Mouse (Mus musculus): Measurements from ENCODE around the gene Atp11a. TPM values are rescaled to one million over a fixed set of nuclear protein-coding genes. Genes with fewer than 3 reads are reported as not detected.

The Atp11a gene
- total RNA-seq, 2 experiments from 2014 or later = 58.0 to 62.5 TPM

DNA sequence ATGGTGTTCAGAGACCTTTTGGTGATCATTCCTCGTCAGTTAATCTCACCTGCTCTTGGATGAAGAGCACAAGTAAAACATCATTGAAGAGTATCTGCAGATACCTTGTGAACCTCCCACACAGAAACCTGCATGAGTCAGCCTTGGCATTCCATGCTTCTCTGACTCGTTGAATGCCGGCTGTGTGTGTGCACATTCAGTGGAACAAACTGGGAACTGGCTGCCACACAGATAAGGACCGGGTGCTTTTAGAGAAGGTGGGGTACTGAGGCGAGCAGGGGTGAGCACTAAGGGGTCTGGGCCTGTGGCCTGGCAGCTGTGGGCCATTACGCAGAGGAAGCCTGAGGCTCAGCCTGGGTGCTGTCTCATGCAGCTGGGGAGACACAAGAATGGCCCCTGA lies 11.9 kb downstream of the Atp11a start:
- no peak for DNase-seq (ENCODE audit: low spot score in 2 of 2)

DNA sequence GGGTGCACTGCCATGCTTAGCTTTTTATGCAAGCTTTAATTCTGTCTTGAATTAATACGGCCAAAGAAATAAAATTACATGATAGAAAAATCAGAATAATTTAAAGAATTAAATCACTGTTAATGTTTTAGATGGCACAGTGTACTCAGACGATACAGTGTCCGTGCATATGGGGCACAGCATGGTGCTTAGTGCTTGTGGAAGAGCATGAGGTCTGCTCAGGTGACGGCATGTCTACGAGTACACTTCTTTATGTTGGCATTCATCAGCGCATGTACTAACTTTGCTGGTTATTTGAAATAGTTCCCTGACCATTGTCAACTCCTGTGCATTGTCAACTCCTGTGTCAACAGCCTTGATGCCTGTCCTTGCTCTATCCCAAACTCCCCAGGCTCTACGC lies 12.5 kb downstream of the Atp11a start:
- no peak for DNase-seq (ENCODE audit: low spot score in 2 of 2)

- DNase-seq (ENCODE audit: low spot score in 2 of 2) = no peak
Observed at GRCm38 (mm10) chr8:12772319-12772718, 15.5 kb downstream of the Atp11a start.

- DNase-seq (ENCODE audit: low spot score in 2 of 2) = no peak
Observed at GRCm38 (mm10) chr8:12773914-12774313, 17.1 kb downstream of the Atp11a start.

GRCm38 (mm10) chr8:12774872-12775298 lies 18.1 kb downstream of the Atp11a start:
- DNase-seq (ENCODE audit: low spot score in 2 of 2) = no peak

DNA sequence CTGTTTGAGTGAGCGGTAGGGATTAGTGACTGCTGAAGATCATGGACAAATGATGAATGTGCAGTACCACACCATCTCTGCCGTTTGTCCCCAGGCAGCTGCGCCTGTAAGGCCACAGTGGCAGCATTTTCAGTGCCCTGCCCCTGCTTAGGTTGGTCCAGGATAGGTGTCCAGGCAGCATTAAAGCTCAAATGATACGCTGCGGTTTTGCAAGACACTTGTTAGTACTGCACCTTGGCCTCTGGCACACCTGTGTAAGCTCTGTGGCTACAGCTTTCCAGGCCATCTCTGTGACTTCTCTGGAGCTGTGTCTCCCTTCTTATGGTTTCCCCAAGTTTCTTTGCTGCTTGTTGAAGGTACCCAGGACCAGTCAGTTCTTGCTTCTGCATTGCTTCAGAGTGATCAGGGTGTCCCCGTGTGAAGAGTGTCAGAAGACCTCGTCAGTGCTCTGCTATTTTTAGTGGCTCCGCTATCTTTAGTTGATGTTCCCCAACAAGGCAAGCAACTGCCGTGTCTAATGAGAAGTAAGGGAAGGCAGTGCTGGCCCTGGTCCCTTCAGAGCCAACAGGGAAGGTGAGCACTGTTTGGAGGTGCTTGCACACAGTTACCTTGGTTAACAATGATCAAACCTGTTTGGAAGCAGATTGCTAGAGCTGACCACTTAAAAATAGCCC lies 18.6 kb downstream of the Atp11a start:
- no peak for DNase-seq (ENCODE audit: low spot score in 2 of 2)

DNA sequence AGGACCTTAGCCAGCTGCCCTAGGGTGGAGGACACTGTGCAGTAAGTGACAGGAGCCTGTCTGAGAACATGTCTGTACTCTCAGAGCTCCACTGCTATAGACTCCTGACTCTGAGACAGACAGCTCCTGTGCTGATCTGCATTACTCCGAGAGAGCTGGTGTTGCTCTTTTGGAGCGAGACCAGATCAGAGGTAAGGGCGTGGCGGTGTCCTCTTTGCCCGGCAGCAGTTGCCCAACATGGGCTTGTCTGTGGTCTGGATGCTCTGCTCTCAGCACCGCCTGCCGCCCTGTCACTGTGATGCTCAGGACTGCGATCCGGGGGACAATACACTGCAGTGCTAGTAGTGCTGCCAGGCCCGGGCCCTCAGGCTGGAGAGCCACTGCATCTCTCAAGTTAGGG lies 19.4 kb downstream of the Atp11a start:
- DNase-seq (ENCODE audit: low spot score in 2 of 2) = no peak

DNA sequence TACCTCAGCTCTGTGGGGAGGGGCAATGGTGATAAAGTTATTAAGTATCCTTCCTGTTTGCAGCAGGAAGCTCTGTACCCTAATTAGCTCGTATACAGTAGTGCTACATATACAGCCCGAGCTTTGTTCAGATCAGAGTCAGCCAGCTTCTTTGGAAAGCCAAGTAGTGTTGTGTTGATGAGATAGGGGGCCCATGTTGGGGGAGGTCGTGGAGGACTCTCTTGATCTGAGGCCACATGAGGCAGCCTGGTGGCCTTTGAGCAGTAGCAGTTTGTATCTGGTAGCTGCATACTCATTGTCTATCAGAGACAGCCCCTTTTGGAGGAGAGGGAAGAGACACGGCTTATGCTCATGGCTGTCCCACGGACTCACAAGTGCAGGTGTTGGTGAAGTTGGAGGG lies 20.4 kb downstream of the Atp11a start:
- no peak for DNase-seq (ENCODE audit: low spot score in 2 of 2)

DNA sequence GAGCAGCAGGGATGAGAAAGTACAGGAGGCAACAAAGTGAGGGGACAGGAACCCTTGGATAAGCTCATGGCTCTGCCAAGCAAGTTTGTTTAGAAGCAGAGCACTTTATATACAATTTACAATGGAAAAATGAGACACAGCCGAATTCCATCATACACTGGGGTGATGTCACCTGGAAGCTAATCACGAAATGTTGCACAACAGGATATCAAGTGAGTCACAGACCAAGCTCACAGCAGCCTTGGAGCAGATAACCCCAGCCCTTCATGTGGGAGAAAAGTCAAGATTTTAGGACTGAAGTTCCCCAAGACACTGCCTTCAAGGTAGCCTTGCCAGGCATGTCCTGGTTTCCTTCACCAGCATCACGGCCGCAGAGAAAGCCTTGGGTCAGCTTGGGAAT lies 22.7 kb downstream of the Atp11a start:
- DNase-seq (ENCODE audit: low spot score in 2 of 2) = no peak

DNA sequence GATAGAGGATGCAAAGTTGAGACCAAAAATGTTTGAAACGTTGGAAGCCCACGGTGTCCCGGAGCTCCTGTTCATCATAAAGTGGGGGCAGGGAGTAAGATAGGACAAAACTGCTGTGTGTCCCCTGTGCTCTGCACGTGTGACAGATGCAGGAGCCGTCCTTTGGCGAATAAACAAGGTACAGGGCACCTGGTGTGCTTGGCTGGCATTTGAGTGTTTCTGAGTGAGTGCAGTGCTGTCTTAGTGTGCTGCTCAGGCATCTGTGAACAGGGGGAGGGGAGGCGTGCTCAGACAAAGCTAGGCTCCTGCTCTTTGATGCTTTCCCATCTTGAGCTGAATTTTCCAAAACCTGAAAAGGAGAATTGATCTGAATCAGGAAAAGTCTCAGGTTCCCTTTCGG lies 28.7 kb downstream of the Atp11a start:
- no peak for DNase-seq (ENCODE audit: low spot score in 2 of 2)

DNA sequence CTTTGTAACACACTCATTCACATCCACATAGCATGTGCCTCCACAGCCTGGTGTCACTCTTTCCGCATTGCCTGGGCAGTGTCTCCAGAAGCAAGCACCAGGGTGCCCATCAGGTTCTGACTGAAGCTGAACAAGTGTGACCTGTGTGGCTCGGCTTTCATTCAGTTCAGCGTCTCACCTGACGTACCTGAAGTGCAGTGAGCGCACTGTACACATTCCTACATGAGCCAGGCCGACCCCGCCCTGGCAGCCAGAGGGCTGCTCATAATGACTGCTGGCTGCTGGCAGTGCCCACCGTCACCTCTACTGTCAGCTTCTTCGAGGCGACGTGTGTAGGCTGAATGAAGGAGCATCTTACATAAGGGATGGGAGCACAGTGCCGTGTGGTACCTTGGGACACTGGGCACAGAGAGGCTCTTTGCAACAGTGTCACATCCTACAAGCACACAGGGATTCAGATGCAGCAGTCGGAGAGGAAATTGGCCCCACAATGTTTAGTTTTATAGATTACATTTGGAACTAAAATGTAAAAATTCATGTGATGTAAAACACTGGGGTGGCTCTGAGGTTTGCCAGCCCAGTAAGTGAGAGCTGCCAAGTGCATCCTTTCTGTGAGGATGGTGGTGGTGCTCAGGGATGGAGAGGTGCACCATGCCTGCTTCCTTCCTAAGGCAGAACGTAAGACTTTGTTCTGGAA lies 29.6 kb downstream of the Atp11a start:
- DNase-seq (ENCODE audit: low spot score in 2 of 2) = no peak

GRCm38 (mm10) chr8:12786958-12787301 lies 30.1 kb downstream of the Atp11a start:
- DNase-seq (ENCODE audit: low spot score in 2 of 2) = no peak

- no peak for DNase-seq (ENCODE audit: low spot score in 2 of 2)
Observed at GRCm38 (mm10) chr8:12787427-12787826, 30.6 kb downstream of the Atp11a start.

GRCm38 (mm10) chr8:12788695-12789094 lies 31.9 kb downstream of the Atp11a start:
- no peak for DNase-seq (ENCODE audit: low spot score in 2 of 2)

DNA sequence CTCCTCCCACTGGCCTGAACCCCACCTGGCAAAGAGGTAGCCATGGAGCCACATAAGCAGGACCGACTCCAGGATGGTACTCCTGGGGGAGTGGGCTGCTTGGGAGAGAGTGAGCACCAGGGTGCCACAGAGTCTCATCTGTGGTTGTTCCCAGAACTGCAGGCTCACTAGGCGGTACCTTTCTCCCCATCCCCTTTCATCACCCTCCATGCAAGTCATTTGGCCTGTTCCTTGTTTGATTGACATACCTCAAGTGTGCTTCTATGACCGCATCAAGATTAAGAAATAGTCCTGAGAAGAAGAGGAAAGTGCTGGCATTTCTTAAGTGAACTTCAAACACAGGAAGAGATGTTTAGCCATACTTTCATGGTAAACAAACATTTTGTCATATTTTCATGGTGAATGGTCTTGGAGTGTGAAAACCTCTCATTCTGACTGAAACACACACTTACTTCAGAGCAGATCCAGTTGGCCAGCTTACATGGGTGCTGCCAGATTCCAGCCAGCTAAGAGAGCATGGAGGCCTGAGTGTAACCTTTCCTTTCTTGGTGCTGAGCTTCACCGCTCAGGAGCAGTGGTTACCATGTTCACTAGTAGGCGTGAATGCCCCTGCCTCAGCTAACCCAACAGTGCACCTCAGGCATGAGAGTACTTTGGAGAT lies 38.3 kb downstream of the Atp11a start:
- no peak for DNase-seq (ENCODE audit: low spot score in 2 of 2)

GRCm38 (mm10) chr8:12799099-12799498 lies 42.3 kb downstream of the Atp11a start:
- DNase-seq (ENCODE audit: low spot score in 2 of 2) = no peak

- DNase-seq (ENCODE audit: low spot score in 2 of 2) = no peak
Observed at GRCm38 (mm10) chr8:12799832-12800231, 43.0 kb downstream of the Atp11a start.

- no peak for DNase-seq (ENCODE audit: low spot score in 2 of 2)
Observed at GRCm38 (mm10) chr8:12800246-12800645, 43.4 kb downstream of the Atp11a start.

- DNase-seq (ENCODE audit: low spot score in 2 of 2) = no peak
Observed at GRCm38 (mm10) chr8:12801586-12801985, 44.8 kb downstream of the Atp11a start.

DNA sequence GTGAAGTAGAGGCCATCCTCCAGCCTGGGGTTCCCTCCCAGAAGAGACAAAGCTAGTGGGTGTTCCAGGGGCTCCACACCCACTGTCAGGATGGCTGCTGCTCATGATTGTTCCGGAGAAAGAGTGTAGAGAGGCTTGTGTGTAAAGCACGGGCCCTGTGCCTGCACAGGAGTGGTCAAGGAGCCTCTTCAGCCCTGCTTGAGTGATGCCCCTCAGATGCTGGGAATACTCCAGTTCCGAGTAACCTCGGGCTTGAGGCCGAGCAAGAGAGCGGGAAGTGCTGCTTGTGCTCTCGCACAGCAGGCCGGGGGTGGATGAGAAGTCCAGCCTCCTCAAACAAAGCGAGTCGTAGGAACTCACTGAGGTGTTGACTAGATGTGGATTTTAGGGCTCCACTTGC lies 46.3 kb downstream of the Atp11a start:
- DNase-seq (ENCODE audit: low spot score in 2 of 2) = no peak

DNA sequence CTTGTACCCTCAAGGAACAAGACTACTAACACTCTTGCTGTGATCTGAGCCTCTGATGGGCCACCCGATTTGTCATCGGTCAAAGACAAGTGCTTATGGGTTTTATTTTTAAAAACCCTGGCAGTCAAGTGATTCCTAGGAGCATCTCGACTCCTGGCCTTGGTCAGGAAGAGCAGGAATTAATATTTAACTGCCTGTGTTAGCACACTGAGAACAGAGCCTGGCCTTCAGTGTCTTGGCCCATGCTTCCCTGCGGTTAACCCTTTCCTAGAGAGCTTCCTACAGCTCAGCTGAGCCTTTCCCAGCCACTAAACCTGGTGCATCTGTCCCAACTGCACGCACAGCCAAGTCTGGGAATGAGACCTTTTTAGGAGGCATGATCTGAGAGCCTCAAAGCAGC lies 48.1 kb downstream of the Atp11a start:
- DNase-seq (ENCODE audit: low spot score in 2 of 2) = no peak

GRCm38 (mm10) chr8:12805569-12805968 lies 48.8 kb downstream of the Atp11a start:
- DNase-seq (ENCODE audit: low spot score in 2 of 2) = no peak

DNA sequence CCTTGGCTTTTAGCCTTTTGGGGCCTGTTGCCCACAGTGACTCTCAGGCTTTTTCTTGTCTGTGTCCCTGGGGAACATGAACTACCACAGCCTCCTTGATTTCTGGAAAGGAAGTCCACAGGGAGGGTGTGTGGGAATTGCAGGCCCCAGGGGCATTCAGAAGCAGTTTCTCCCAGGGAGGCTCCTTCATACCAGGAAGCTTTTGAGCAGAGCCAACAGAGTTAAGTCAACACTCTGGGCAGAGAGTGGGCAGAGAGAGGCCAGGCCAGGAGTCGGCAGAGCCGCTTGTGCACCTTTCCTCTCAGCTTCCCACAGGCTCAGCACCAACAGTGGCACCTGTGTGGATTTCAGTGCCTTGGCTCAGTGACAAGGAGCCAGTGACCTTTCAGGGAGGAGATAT lies 51.2 kb downstream of the Atp11a start:
- DNase-seq (ENCODE audit: low spot score in 2 of 2) = no peak
